Mouse (Mus musculus): ENCODE measurements around the gene Plppr2.

The Plppr2 gene

GRCm38 (mm10) chr9:21936692-21937570 lies at the start of gene Plppr2:
Gene Plppr2 (plus strand): TSS chr9:21937033.
- DNase-seq (ENCODE audit: low spot score): peak; percentile 98

- no peak for DNase-seq (ENCODE audit: low spot score)
Observed at GRCm38 (mm10) chr9:21889229-21889628, 47.6 kb upstream of the Plppr2 start.

- peak; percentile 62 for DNase-seq (ENCODE audit: low spot score)
Observed at GRCm38 (mm10) chr9:21901223-21901820, 35.5 kb upstream of the Plppr2 start.

- DNase-seq (ENCODE audit: low spot score): no peak
Observed at GRCm38 (mm10) chr9:21904031-21904430, 32.8 kb upstream of the Plppr2 start.

GRCm38 (mm10) chr9:21908216-21908615 lies 28.6 kb upstream of the Plppr2 start:
- no peak for DNase-seq (ENCODE audit: low spot score)

GRCm38 (mm10) chr9:21909474-21910223 lies 27.2 kb upstream of the Plppr2 start:
- no peak for DNase-seq (ENCODE audit: low spot score)

GRCm38 (mm10) chr9:21916851-21917492 lies 19.9 kb upstream of the Plppr2 start:
- no peak for DNase-seq (ENCODE audit: low spot score)

GRCm38 (mm10) chr9:21917493-21918034 lies 19.3 kb upstream of the Plppr2 start:
- peak; percentile 52 for DNase-seq (ENCODE audit: low spot score)

- peak; percentile 97 for DNase-seq (ENCODE audit: low spot score)
Observed at GRCm38 (mm10) chr9:21918035-21918592, 18.7 kb upstream of the Plppr2 start, which contains the start of gene Rab3d. Gene Rab3d (minus strand): TSS chr9:21918192.

GRCm38 (mm10) chr9:21918692-21919384 lies 18.0 kb upstream of the Plppr2 start:
- no peak for DNase-seq (ENCODE audit: low spot score)

GRCm38 (mm10) chr9:21923036-21923435 lies 13.8 kb upstream of the Plppr2 start:
- DNase-seq (ENCODE audit: low spot score): no peak

GRCm38 (mm10) chr9:21923490-21924098 lies 13.2 kb upstream of the Plppr2 start:
- no peak for DNase-seq (ENCODE audit: low spot score)

GRCm38 (mm10) chr9:21924099-21924493 lies 12.7 kb upstream of the Plppr2 start:
- peak; percentile 97 for DNase-seq (ENCODE audit: low spot score)

GRCm38 (mm10) chr9:21925034-21925433 lies 11.8 kb upstream of the Plppr2 start:
- no peak for DNase-seq (ENCODE audit: low spot score)

- DNase-seq (ENCODE audit: low spot score): no peak
Observed at GRCm38 (mm10) chr9:21925506-21925905, 11.3 kb upstream of the Plppr2 start.

- no peak for DNase-seq (ENCODE audit: low spot score)
Observed at GRCm38 (mm10) chr9:21926155-21926554, 10.7 kb upstream of the Plppr2 start.

GRCm38 (mm10) chr9:21926784-21927183 lies 10.0 kb upstream of the Plppr2 start:
- no peak for DNase-seq (ENCODE audit: low spot score)

- DNase-seq (ENCODE audit: low spot score): peak; percentile 93
Observed at GRCm38 (mm10) chr9:21927208-21927753, 9.6 kb upstream of the Plppr2 start, which contains the start of the genes Ccdc159 and Tmem205. Gene Ccdc159 (plus strand): TSS chr9:21927471. Gene Tmem205 (minus strand): TSS chr9:21927556.

GRCm38 (mm10) chr9:21929208-21929607 lies 7.6 kb upstream of the Plppr2 start:
- DNase-seq (ENCODE audit: low spot score): no peak

GRCm38 (mm10) chr9:21932006-21932405 lies 4.8 kb upstream of the Plppr2 start:
- no peak for DNase-seq (ENCODE audit: low spot score)
